Mouse (Mus musculus) C2C12 (cell line): ENCODE data around the gene Celf6.

ENCODE experiments used
- CEBPB ChIP-seq: IDR thresholded peaks from one replicate; pipeline ENCODE4 v1.6.1; 2011; ENCODE audit warnings: low read depth, mild to moderate bottlenecking, control low read depth, moderate library complexity
- CTCF ChIP-seq: IDR thresholded peaks from one replicate; pipeline ENCODE4 v1.5.1; 2011; ENCODE audit not compliant: control insufficient read depth, insufficient read depth, insufficient read length
- MAX ChIP-seq: IDR thresholded peaks from one replicate; pipeline ENCODE4 v1.6.1; 2011; ENCODE audit warnings: mild to moderate bottlenecking, control low read depth
- MYOD1 ChIP-seq: IDR thresholded peaks from one replicate; pipeline ENCODE4 v1.6.1; 2011; ENCODE audit warnings: low read depth; ENCODE audit not compliant: control insufficient read depth, insufficient read length

GRCm38 (mm10) chr9:59610950-59611349, 33.2 kb downstream of the Celf6 start:
- TF ChIP-seq CTCF, result no peak
- TF ChIP-seq MAX, result no peak
- TF ChIP-seq CEBPB, result no peak
- no peak for TF ChIP-seq MYOD1
